Mouse (Mus musculus) MEL (cell line): ENCODE data around the gene Atg7. TPM values are rescaled to one million over a fixed set of nuclear protein-coding genes. Genes with fewer than 3 reads are reported as not detected.

ENCODE experiments used
- DNase-seq: peaks from one replicate; pipeline ENCODE4 v3.0.0; 2011; ENCODE audit warnings: low read depth, low spot score
- H3K27ac ChIP-seq: 2 replicates; pipeline ENCODE4 v1.5.1; 2012; ENCODE audit warnings: low read depth, mild to moderate bottlenecking, control low read depth, low read length, moderate library complexity; ENCODE audit not compliant: control insufficient read depth
- H3K27me3 ChIP-seq, 2 experiments: fragments of 150-350 bp in 1 of 2; sonication (generic) in 1 of 2; 2 replicates each; pipeline ENCODE4 v1.6.1; 2012; ENCODE audit warnings: low read length in 2 of 2, mild to moderate bottlenecking in 2 of 2, improper control_type of control experiment in 1 of 2, moderate library complexity in 1 of 2; ENCODE audit not compliant: insufficient read depth in 2 of 2, control insufficient read depth in 1 of 2
- H3K36me3 ChIP-seq, 2 experiments: 2 replicates each; pipeline ENCODE4 v1.6.1; 2012 to 2014; ENCODE audit warnings: low read length in 2 of 2, improper control_type of control experiment in 1 of 2, inconsistent platforms in 1 of 2, mild to moderate bottlenecking in 1 of 2; ENCODE audit not compliant: insufficient read depth in 2 of 2, control insufficient read depth in 1 of 2
- H3K4me1 ChIP-seq, 2 experiments: fragments of 150-350 bp in 1 of 2; sonication (generic) in 1 of 2; 2 replicates each; pipeline ENCODE4 v1.6.1; 2012; ENCODE audit warnings: low read length in 2 of 2, improper control_type of control experiment in 1 of 2, mild to moderate bottlenecking in 1 of 2; ENCODE audit not compliant: insufficient read depth in 2 of 2, control insufficient read depth in 1 of 2
- H3K4me3 ChIP-seq, 2 experiments: fragments of 150-350 bp in 1 of 2; sonication (generic) in 1 of 2; 2 replicates each; pipeline ENCODE4 v1.5.1; 2012; ENCODE audit warnings: low read depth in 2 of 2, low read length in 2 of 2, mild to moderate bottlenecking in 2 of 2, moderate library complexity in 2 of 2, control low read depth in 1 of 2, improper control_type of control experiment in 1 of 2; ENCODE audit not compliant: control insufficient read depth in 1 of 2, insufficient read depth in 1 of 2
- H3K79me2 ChIP-seq: 2 replicates; pipeline ENCODE4 v1.6.1; 2012; ENCODE audit warnings: mild to moderate bottlenecking, low read length, moderate library complexity; ENCODE audit not compliant: control insufficient read depth, poor library complexity, insufficient read depth
- H3K9ac ChIP-seq: 2 replicates; pipeline ENCODE4 v1.6.1; 2012; ENCODE audit warnings: low read depth, mild to moderate bottlenecking, control low read depth, low read length, moderate library complexity; ENCODE audit not compliant: control insufficient read depth, poor library complexity, severe bottlenecking
- H3K9me3 ChIP-seq: fragments of 150-350 bp; sonication (generic); replicated peaks from 2 replicates; pipeline ENCODE4 v1.6.1; 2012; ENCODE audit warnings: mild to moderate bottlenecking, low read length, improper control_type of control experiment, moderate library complexity; ENCODE audit not compliant: insufficient read depth
- CHD2 ChIP-seq: IDR thresholded peaks from 2 replicates; pipeline ENCODE4 v1.6.1; 2011; ENCODE audit warnings: low read length, improper control_type of control experiment
- CTCF ChIP-seq, 3 experiments: IDR thresholded peaks in 2 of 3; conservative IDR thresholded peaks in 1 of 3; 2 replicates each; pipeline ENCODE4 v1.5.1; 2011 to 2012; ENCODE audit warnings: low read length in 3 of 3, low read depth in 2 of 3, mild to moderate bottlenecking in 2 of 3, improper control_type of control experiment in 1 of 3, inconsistent platforms in 1 of 3, mixed read lengths in 1 of 3, moderate library complexity in 1 of 3; ENCODE audit not compliant: control insufficient read depth in 1 of 3, insufficient read depth in 1 of 3, poor library complexity in 1 of 3, severe bottlenecking in 1 of 3
- E2F4 ChIP-seq: IDR thresholded peaks from 2 replicates; pipeline ENCODE4 v1.6.1; 2011; ENCODE audit warnings: low read depth, low read length, improper control_type of control experiment, borderline replicate concordance
- ELF1 ChIP-seq: IDR thresholded peaks from 2 replicates; pipeline ENCODE4 v1.6.1; 2014; ENCODE audit warnings: low read depth, mild to moderate bottlenecking, inconsistent platforms, low read length, improper control_type of control experiment, moderate library complexity
- HCFC1 ChIP-seq: IDR thresholded peaks from 2 replicates; pipeline ENCODE4 v1.6.1; 2012; ENCODE audit warnings: low read depth, mild to moderate bottlenecking, inconsistent platforms, low read length, improper control_type of control experiment, moderate library complexity
- KAT2A ChIP-seq: conservative IDR thresholded peaks from 2 replicates; pipeline ENCODE4 v1.6.1; 2012; ENCODE audit warnings: low read depth, low read length, improper control_type of control experiment, inconsistent platforms
- MAFK ChIP-seq: IDR thresholded peaks from 2 replicates; pipeline ENCODE4 v1.6.1; 2011; ENCODE audit warnings: low read depth, mild to moderate bottlenecking, low read length, improper control_type of control experiment, borderline replicate concordance
- MAX ChIP-seq: IDR thresholded peaks from 2 replicates; pipeline ENCODE4 v1.6.1; 2011; ENCODE audit warnings: low read length, improper control_type of control experiment
- MAZ ChIP-seq: IDR thresholded peaks from 2 replicates; pipeline ENCODE4 v1.6.1; 2012; ENCODE audit warnings: low read depth, mild to moderate bottlenecking, inconsistent platforms, low read length, improper control_type of control experiment
- MXI1 ChIP-seq: IDR thresholded peaks from 2 replicates; pipeline ENCODE4 v1.6.1; 2011; ENCODE audit warnings: mild to moderate bottlenecking, low read depth, low read length, improper control_type of control experiment
- NRF1 ChIP-seq: IDR thresholded peaks from 2 replicates; pipeline ENCODE4 v1.6.1; 2014; ENCODE audit warnings: low read depth, mild to moderate bottlenecking, inconsistent platforms, low read length, improper control_type of control experiment, moderate library complexity; ENCODE audit not compliant: poor library complexity, insufficient read depth, severe bottlenecking
- POLR2A ChIP-seq, 2 experiments: IDR thresholded peaks; 2 replicates each; pipeline ENCODE4 v1.6.1; 2011 to 2012; ENCODE audit warnings: low read length in 2 of 2, mild to moderate bottlenecking in 2 of 2, control low read depth in 1 of 2, improper control_type of control experiment in 1 of 2, low read depth in 1 of 2, moderate library complexity in 1 of 2; ENCODE audit not compliant: control insufficient read depth in 1 of 2, insufficient read depth in 1 of 2, poor library complexity in 1 of 2
- POLR2AphosphoS5 ChIP-seq: IDR thresholded peaks from 2 replicates; pipeline ENCODE4 v1.6.1; 2012; ENCODE audit warnings: low read depth, borderline replicate concordance, mild to moderate bottlenecking, inconsistent platforms, low read length, moderate library complexity, mixed read lengths
- RAD21 ChIP-seq: IDR thresholded peaks from 2 replicates; pipeline ENCODE4 v1.6.1; 2011; ENCODE audit warnings: mild to moderate bottlenecking, low read depth, low read length, improper control_type of control experiment
- SIN3A ChIP-seq: IDR thresholded peaks from 2 replicates; pipeline ENCODE4 v1.6.1; 2012; ENCODE audit warnings: low read length, improper control_type of control experiment, inconsistent platforms
- SMC3 ChIP-seq: IDR thresholded peaks from 2 replicates; pipeline ENCODE4 v1.6.1; 2011; ENCODE audit warnings: low read depth, low read length, improper control_type of control experiment
- TAL1 ChIP-seq: IDR thresholded peaks from 2 replicates; pipeline ENCODE4 v1.6.1; 2012; ENCODE audit warnings: mild to moderate bottlenecking, inconsistent platforms, low read length, moderate library complexity, mixed read lengths
- UBTF ChIP-seq: IDR thresholded peaks from 2 replicates; pipeline ENCODE4 v1.6.1; 2012; ENCODE audit warnings: low read depth, mild to moderate bottlenecking, inconsistent platforms, low read length, improper control_type of control experiment, moderate library complexity, borderline replicate concordance; ENCODE audit not compliant: insufficient read depth
- USF1 ChIP-seq: IDR thresholded peaks from 2 replicates; pipeline ENCODE4 v1.6.1; 2014; ENCODE audit warnings: low read depth, mild to moderate bottlenecking, inconsistent platforms, low read length, improper control_type of control experiment, moderate library complexity
- ZC3H11A ChIP-seq: IDR thresholded peaks from 2 replicates; pipeline ENCODE4 v1.6.1; 2012; ENCODE audit warnings: low read depth, mild to moderate bottlenecking, inconsistent platforms, low read length, improper control_type of control experiment
- ZMIZ1 ChIP-seq: IDR thresholded peaks from 2 replicates; pipeline ENCODE4 v1.6.1; 2012; ENCODE audit warnings: low read depth, mild to moderate bottlenecking, inconsistent platforms, low read length, improper control_type of control experiment, moderate library complexity
- ZNF384 ChIP-seq: IDR thresholded peaks from 2 replicates; pipeline ENCODE4 v1.6.1; 2012; ENCODE audit warnings: low read depth, mild to moderate bottlenecking, inconsistent platforms, low read length, improper control_type of control experiment
- polyA plus RNA-seq, 2 experiments: library from polyadenylated mRNA; stranded (reverse) in 1 of 2; unstranded in 1 of 2; fragments of >175 nt in 1 of 2; fragments of >200 nt in 1 of 2; gene quantifications; 2 replicates each; pipeline versions ENCODE4 v1.2.1 to v1.2.4; 2012; ENCODE audit warnings: low replicate concordance in 2 of 2, low read depth in 1 of 2; ENCODE audit not compliant: insufficient read length in 2 of 2, insufficient read depth in 1 of 2, missing spikeins in 1 of 2
- total RNA-seq: library from RNA; depleted of rRNA; stranded (reverse); fragments of 300-350 nt; gene quantifications from 2 replicates; pipeline ENCODE4 v1.2.3, GENCODE M21; 2012

The Atg7 gene
- total and polyA plus RNA-seq, 3 experiments, result 14.6 TPM; not detected in 1

GRCm38 (mm10) chr6:114748419-114748818, 105.5 kb downstream of the Atg7 start (continued):
- TF ChIP-seq E2F4 (no peak), RAD21 (no peak), SMC3 (no peak), ZC3H11A (no peak), POLR2AphosphoS5 (no peak), MAZ (no peak), SIN3A (peak; percentile 38; the same call in 1 of the 2 replicates), POLR2A (IDR thresholded peaks at IDR 0.05; ENCODE audit: control insufficient read depth in 1 of 2, insufficient read depth in 1 of 2, low read depth in 1 of 2, low read length in 2 of 2, poor library complexity in 1 of 2) (no peak), NRF1 (no peak), TAL1 (no peak), CHD2 (no peak), CTCF (IDR thresholded peaks at IDR 0.05 in 2 of 3, conservative IDR thresholded peaks at IDR 0.05 in 1 of 3; ENCODE audit: control insufficient read depth in 1 of 3, insufficient read depth in 1 of 3, low read depth in 2 of 3, low read length in 3 of 3, poor library complexity in 1 of 3, severe bottlenecking in 1 of 3) (no peak), ZMIZ1 (no peak), UBTF (no peak), MXI1 (no peak), USF1 (no peak), HCFC1 (no peak), ZNF384 (peak; percentile 96)
- TF ChIP-seq, all 39 proteins: peak for 7

DNA sequence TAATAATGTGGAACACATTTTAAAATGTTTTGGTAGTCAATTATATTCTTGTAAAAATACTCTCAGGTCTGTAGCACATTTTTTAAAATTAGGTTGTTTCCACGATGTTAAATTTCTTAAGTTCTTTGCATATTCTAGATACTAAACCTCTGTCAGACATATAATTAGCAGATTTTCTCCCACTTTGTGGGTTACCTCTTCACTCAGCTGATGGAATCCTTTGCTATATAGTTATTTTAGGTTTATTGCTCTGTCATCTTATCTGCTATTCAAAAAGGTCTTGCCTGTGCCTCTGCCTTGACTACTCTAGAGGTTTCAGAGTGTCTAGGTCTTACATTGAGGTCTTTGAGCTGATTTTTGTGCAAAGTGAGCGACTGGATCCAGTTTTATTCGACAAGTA, 106.0 kb downstream of the Atg7 start:
- TF ChIP-seq HCFC1, result no peak
- TF ChIP-seq E2F4, result no peak
- TF ChIP-seq KAT2A, result no peak
- TF ChIP-seq MXI1, result no peak
- TF ChIP-seq MAFK, result no peak
- TF ChIP-seq ZMIZ1, result no peak
- no peak for TF ChIP-seq RAD21
- no peak for TF ChIP-seq NRF1
- no peak for TF ChIP-seq ELF1
- TF ChIP-seq TAL1, result no peak
- no peak for TF ChIP-seq SIN3A
- no peak for TF ChIP-seq MAZ
- no peak for TF ChIP-seq CTCF (IDR thresholded peaks at IDR 0.05 in 2 of 3, conservative IDR thresholded peaks at IDR 0.05 in 1 of 3; ENCODE audit: control insufficient read depth in 1 of 3, insufficient read depth in 1 of 3, low read depth in 2 of 3, low read length in 3 of 3, poor library complexity in 1 of 3, severe bottlenecking in 1 of 3)
- TF ChIP-seq MAX, result no peak
- no peak for DNase-seq
- peaks cover 0 to 6% of the 10 kb centered on the region in 2 experiments; a peak in 1 of 4 replicates for H3K4me1 ChIP-seq
- H3K79me2 ChIP-seq, result no peaks in the 10 kb centered on the region
- H3K27ac ChIP-seq, result no peak overlapping the region
- H3K9me3 ChIP-seq, result no peaks in the 10 kb centered on the region
- H3K36me3 ChIP-seq, result peaks cover 0 to 3% of the 10 kb centered on the region in 2 experiments; a peak in 1 of 4 replicates
- no peak overlapping the region for H3K9ac ChIP-seq
- no peaks in the 10 kb centered on the region for H3K27me3 ChIP-seq
- H3K4me3 ChIP-seq, result no peak overlapping the region
